Mouse (Mus musculus) neural tube, embryonic 11.5 days (tissue): ENCODE results near the gene Rasip1. TPM values are rescaled to one million over a fixed set of nuclear protein-coding genes. Genes with fewer than 3 reads are reported as not detected.

ENCODE experiments used
- ATAC-seq: fragments of 200-750 bp; cut with Nextera tagmentation; 2 replicates; pipeline ENCODE4 v1.8.0; 2017; ENCODE audit warnings: moderate number of reproducible peaks, mild to moderate bottlenecking, moderate TSS enrichment, moderate library complexity; ENCODE audit not compliant: insufficient read depth, low FRiP score, low TSS enrichment
- DNase-seq: peaks from one replicate; pipeline ENCODE4 v3.0.0-alpha.2; 2015; ENCODE audit warnings: low spot score
- H3K27ac ChIP-seq: fragments of 300-500 bp; sonication (generic); 2 replicates; pipeline ENCODE4 v1.5.1; 2014; ENCODE audit warnings: low read depth, mild to moderate bottlenecking, low read length
- H3K27me3 ChIP-seq: fragments of 300-500 bp; sonication (generic); 2 replicates; pipeline ENCODE4 v1.6.1; 2014; ENCODE audit warnings: mild to moderate bottlenecking, low read length, mixed read lengths; ENCODE audit not compliant: control insufficient read depth, insufficient read depth
- H3K36me3 ChIP-seq: fragments of 300-500 bp; sonication (generic); 2 replicates; pipeline ENCODE4 v1.6.1; 2014; ENCODE audit warnings: mild to moderate bottlenecking, low read length, moderate library complexity, mixed read lengths; ENCODE audit not compliant: control insufficient read depth, insufficient read depth
- H3K4me1 ChIP-seq: fragments of 300-500 bp; sonication (generic); 2 replicates; pipeline ENCODE4 v1.6.1; 2014; ENCODE audit warnings: low read length, mixed read lengths; ENCODE audit not compliant: control insufficient read depth, insufficient read depth
- H3K4me2 ChIP-seq: fragments of 300-500 bp; sonication (generic); 2 replicates; pipeline ENCODE4 v1.6.1; 2014; ENCODE audit warnings: low read depth, mild to moderate bottlenecking, moderate library complexity
- H3K4me3 ChIP-seq: fragments of 300-500 bp; sonication (generic); 2 replicates; pipeline ENCODE4 v1.5.1; 2014; ENCODE audit warnings: low read depth, low read length
- H3K9ac ChIP-seq: fragments of 300-500 bp; sonication (generic); 2 replicates; pipeline ENCODE4 v1.6.1; 2014; ENCODE audit warnings: mild to moderate bottlenecking, low read length
- H3K9me3 ChIP-seq: fragments of 300-500 bp; sonication (generic); 2 replicates; pipeline ENCODE4 v1.6.1; 2016; ENCODE audit warnings: low read length; ENCODE audit not compliant: control insufficient read depth
- WGBS: fragments of 180-500 bp; shearing (Covaris S2); extraction: QIAGEN DNeasy Blood & Tissue Kit; methylation state at CpG from one replicate; pipeline ENCODE4 v1.1.7; 2014; 5-methylcytosine and 5-hydroxymethylcytosine counted together
- polyA plus RNA-seq: library from polyadenylated mRNA; unstranded; fragments of >200 nt; fragmentation: Nextera tagmentation; extraction: Ambion mirVana; gene quantifications from 2 replicates; pipeline ENCODE4 v1.2.1, GENCODE M21; 2014

The Rasip1 gene
- polyA plus RNA-seq, 1 experiment from 2014 or later, result 5.7 TPM

GRCm38 (mm10) chr7:45665303-45666138 lies 38.2 kb downstream of the Rasip1 start:
- no peaks in the 10 kb centered on the region for H3K4me1 ChIP-seq
- no peak overlapping the region for H3K9ac ChIP-seq
- H3K4me3 ChIP-seq, result no peak overlapping the region
- H3K9me3 ChIP-seq, result no peaks in the 10 kb centered on the region
- H3K27me3 ChIP-seq, result no peaks in the 10 kb centered on the region
- no peak overlapping the region for H3K4me2 ChIP-seq
- no peak overlapping the region for H3K27ac ChIP-seq
- WGBS, result 63% methylated on average over 13 of the region's 13 CpGs
- ATAC-seq (no peak), DNase-seq (no peak)
- no peaks in the 10 kb centered on the region for H3K36me3 ChIP-seq

GRCm38 (mm10) chr7:45666161-45666560 lies 38.9 kb downstream of the Rasip1 start, which contains the start of gene Fut2:
Fut2 (minus strand) TSS chr7:45666394.
- WGBS, result 84% methylated on average over 7 of the region's 7 CpGs
- Histone ChIP-seq H3K4me3 (no peak within 1 kb of the TSS), H3K9me3 (no peaks in the 10 kb centered on the region), H3K27ac (no peak within 1 kb of the TSS), H3K36me3 (no peaks in the 10 kb centered on the region), H3K9ac (no peak within 1 kb of the TSS), H3K4me2 (no peak within 1 kb of the TSS), H3K27me3 (no peaks in the 10 kb centered on the region), H3K4me1 (no peaks in the 10 kb centered on the region)
- DNase-seq, result no peak
- ATAC-seq, result no peak

- no peaks in the 10 kb centered on the region for H3K9me3 ChIP-seq
- WGBS, result 79% methylated on average over 14 of the region's 14 CpGs
- H3K27me3 ChIP-seq, result no peaks in the 10 kb centered on the region
- ATAC-seq, result no peak
- no peaks in the 10 kb centered on the region for H3K36me3 ChIP-seq
- no peak overlapping the region for H3K4me2 ChIP-seq
- no peak overlapping the region for H3K27ac ChIP-seq
- H3K4me1 ChIP-seq, result no peaks in the 10 kb centered on the region
- no peak overlapping the region for H3K9ac ChIP-seq
- DNase-seq, result no peak
- no peak overlapping the region for H3K4me3 ChIP-seq
These were observed 40.5 kb downstream of the Rasip1 start for GRCm38 (mm10) chr7:45667761-45668160.

DNA sequence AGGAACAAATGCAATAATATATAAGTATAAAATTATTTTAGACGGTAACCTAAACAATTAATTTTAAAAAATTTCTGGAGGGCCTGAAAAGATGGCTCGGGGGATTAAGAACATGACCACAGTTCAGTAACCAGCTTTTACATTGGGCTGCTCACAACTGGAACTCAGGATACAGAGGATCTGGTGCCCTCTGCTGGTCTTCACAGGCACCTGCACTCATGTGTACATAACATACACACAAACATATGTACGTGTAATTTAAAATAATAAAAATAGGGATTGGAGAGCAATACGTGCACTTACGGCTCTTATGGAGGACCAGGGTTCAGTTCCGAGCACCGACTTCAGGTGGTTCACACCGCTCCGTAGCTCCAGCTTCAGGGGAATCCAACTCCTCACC lies 41.6 kb downstream of the Rasip1 start:
- WGBS, result 95% methylated on average over 9 of the region's 9 CpGs
- no peaks in the 10 kb centered on the region for H3K27me3 ChIP-seq
- DNase-seq (no peak), ATAC-seq (no peak)
- H3K4me1 ChIP-seq, result no peaks in the 10 kb centered on the region
- no peaks in the 10 kb centered on the region for H3K36me3 ChIP-seq
- no peak overlapping the region for H3K4me2 ChIP-seq
- H3K27ac ChIP-seq, result no peak overlapping the region
- H3K9ac ChIP-seq, result no peak overlapping the region
- H3K4me3 ChIP-seq, result no peak overlapping the region
- H3K9me3 ChIP-seq, result no peaks in the 10 kb centered on the region

GRCm38 (mm10) chr7:45677627-45678295 lies 50.5 kb downstream of the Rasip1 start:
- 72% methylated on average over 7 of the region's 7 CpGs for WGBS
- no peak for DNase-seq

GRCm38 (mm10) chr7:45678513-45678912 lies 51.2 kb downstream of the Rasip1 start:
- Histone ChIP-seq H3K9ac (no peak overlapping the region), H3K27ac (no peak overlapping the region), H3K4me3 (no peak overlapping the region), H3K27me3 (no peaks in the 10 kb centered on the region), H3K36me3 (no peaks in the 10 kb centered on the region), H3K4me1 (peaks cover 3% of the 10 kb centered on the region; the same call in 1 of the 2 replicates), H3K9me3 (no peaks in the 10 kb centered on the region), H3K4me2 (no peak overlapping the region)
- DNase-seq (no peak), ATAC-seq (no peak)
- WGBS, result 93% methylated on average over 14 of the region's 14 CpGs

More at GRCm38 (mm10) chr7:45677627-45678295, 50.5 kb downstream of the Rasip1 start:
- Histone ChIP-seq H3K9me3 (no peaks in the 10 kb centered on the region), H3K4me3 (no peak overlapping the region), H3K4me1 (peaks cover 3% of the 10 kb centered on the region; the same call in 1 of the 2 replicates), H3K4me2 (no peak overlapping the region), H3K27ac (no peak overlapping the region), H3K27me3 (no peaks in the 10 kb centered on the region), H3K36me3 (no peaks in the 10 kb centered on the region), H3K9ac (no peak overlapping the region)
- no peak for ATAC-seq

DNA sequence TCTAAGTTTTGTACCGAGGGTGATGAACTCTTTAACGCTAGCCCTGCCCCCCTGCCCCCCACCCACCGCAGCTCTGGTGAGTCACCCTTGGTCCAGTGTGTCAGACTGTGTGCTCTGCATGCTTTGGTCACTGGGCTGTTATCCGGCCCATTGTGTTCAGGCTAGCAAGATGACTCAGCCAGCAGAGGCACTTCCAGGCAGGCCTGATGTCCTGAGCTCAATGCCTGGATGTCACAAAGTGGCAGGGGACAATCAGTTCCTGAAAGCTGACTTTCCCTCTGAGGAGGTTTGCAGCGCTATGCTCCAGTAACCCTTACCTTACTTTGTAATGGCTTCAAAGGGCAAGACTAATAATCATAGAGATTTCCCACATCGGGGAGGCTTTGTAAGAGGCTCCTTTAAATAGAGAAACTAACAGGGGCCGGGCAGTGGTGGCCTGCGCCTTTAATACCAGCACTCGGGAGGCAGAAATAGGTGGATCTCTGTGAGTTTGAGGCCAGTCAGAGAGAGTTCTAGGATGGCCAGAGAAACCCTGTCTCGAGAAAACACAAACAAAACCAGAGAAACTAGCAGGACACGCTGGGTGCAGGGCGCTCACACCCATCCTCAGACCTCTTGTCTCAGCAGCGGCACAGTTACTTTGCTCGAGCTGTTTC lies 52.8 kb downstream of the Rasip1 start:
- Histone ChIP-seq H3K27me3 (no peaks in the 10 kb centered on the region), H3K27ac (no peak overlapping the region), H3K4me2 (no peak overlapping the region), H3K36me3 (no peaks in the 10 kb centered on the region), H3K9me3 (no peaks in the 10 kb centered on the region), H3K4me3 (no peak overlapping the region), H3K4me1 (peaks cover 3% of the 10 kb centered on the region; the same call in 1 of the 2 replicates), H3K9ac (no peak overlapping the region)
- WGBS, result 83% methylated on average over 14 of the region's 14 CpGs
- no peak for ATAC-seq
- no peak for DNase-seq

DNA sequence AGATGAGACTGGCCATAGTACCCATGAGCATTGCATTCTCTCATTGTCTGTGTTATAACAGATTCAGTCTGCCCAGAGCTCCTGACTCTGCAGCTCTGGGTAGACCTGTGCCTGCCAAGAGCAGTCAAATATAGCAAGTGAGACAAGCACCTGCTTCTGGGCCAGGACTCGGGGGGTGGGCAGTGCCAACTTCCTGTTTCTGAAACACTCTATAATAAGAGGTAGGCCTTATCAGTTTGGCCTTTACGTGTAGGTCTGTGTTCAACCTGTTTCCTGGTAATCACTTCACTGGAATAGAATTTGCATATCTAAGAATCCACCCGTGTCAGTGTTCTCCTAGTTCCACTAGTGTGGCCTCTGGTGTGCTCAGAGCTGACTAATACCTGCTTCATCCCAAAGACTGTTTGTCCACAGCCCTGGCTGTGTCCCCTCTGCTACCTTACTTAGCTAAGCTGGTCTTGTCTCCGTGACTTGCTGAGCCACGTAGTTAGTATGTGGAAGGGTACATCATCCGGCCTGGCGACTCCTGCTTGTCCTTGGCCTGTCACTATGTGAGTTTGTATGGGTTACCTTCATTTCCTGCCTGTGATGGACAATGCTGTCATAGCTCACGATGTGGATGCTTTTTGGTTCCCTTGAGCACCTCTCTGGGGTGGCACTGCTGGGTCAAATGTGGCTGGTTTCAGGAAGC lies 53.9 kb downstream of the Rasip1 start:
- H3K36me3 ChIP-seq, result no peaks in the 10 kb centered on the region
- H3K4me3 ChIP-seq, result no peak overlapping the region
- no peak overlapping the region for H3K27ac ChIP-seq
- peaks cover 6% of the 10 kb centered on the region for H3K4me1 ChIP-seq
- DNase-seq (no peak), ATAC-seq (no peak)
- H3K9ac ChIP-seq, result no peak overlapping the region
- H3K27me3 ChIP-seq, result no peaks in the 10 kb centered on the region
- no peak overlapping the region for H3K4me2 ChIP-seq
- WGBS, result 88% methylated on average over 8 of the region's 8 CpGs
- H3K9me3 ChIP-seq, result no peaks in the 10 kb centered on the region
